Mouse (Mus musculus) left cerebral cortex, adult 11 months (tissue): ENCODE measurements around the gene Tle1.

ENCODE experiments used
- DNase-seq: peaks from one replicate; pipeline ENCODE4 v3.0.0; 2022; ENCODE audit warnings: low spot score

Gene Tle1

DNA sequence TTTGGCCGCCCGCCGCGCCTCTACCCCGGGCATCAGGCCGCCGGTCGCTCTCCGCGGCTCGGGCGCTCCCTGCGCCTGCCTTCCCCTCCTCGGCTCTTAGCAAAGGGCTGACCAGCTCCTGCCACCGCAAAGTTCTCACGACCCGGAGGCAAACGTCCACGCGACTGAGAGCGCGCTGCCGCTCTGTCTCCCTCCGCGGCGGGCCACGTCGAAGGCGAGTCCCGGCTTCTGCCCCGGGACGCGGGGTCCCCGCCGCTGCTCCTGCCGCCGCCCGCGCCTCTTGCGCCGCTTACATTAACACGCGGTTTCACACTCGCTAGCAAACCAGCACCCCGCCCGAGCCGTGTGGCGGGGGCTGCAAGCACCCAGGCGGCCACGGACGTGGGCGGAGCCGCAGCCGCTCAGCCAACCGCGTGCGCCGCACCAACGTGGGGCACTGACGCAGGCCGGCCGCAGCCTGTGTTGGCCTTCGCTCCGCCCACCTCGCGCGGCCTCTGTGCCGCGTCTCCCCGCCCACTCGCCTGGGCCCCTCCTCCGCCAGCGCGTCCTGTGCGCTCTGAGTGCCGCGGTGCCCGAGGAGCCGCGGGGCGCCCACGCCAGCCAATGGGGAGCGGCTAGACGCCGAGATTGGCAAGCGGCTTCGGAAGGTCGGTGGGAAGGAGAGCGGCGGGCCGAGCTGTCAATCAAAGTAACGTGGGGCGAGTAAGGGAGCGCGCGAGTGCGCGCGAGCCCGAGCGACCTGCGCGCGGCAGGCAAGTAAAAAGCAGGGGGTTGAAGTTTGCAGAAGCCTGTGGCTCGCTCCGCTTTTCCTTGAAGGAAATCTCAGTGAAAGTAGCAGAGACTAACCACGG is at the start of gene Tle1:
Gene Tle1 (minus strand): TSS at position 361 of the 851 bp plus-strand sequence.
- peak; percentile 100 for DNase-seq

DNA sequence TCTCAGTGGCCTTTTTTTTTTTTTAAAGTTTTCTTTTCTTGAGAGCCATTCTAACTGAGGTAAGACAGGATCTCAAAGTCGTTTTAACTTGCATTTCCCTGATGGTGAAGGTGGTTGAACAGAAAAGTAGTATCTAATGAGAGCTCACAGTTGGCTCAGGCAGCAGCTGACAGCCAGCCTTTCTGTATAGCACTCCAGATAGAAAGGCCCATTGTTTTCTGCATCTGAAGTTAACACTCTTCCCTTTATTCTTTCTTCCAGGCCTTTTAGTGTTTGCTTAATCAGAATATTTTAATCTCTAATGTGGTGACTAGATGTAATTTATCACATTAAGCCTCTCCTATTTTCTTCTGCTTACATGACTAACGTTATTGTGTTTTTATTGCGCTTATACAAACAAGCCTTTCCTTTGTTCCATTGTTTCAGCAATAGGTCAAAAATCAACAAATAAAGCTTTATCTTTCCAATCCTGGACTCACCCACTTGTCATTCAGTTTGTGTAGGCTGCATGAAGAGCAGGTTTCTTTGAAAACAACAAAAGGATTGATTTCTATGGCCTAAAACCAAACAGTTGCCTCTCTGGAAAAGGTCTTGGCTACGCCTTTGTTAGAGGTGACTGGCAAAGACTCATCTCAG is 33.0 kb upstream of the Tle1 start:
- DNase-seq, result peak; percentile 10

DNA sequence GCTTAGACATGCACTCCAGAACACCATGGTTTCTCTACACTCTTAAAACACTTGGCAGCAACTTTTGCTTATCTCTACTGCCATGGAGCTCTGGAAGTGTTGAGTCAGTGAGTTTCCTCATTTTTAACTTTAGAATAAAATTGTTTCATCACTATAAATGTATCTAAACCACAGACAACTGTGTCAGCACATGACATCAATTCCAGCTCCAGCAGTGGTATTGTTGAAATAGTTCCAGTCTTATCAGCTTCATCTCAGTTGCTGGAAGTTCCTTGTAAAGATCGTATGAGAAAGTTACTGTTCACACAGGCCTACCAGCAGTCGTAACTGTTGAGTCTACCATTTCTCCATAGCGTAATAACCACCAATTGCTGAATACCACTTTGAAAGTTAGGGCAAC is 31.5 kb upstream of the Tle1 start:
- DNase-seq, result no peak

DNA sequence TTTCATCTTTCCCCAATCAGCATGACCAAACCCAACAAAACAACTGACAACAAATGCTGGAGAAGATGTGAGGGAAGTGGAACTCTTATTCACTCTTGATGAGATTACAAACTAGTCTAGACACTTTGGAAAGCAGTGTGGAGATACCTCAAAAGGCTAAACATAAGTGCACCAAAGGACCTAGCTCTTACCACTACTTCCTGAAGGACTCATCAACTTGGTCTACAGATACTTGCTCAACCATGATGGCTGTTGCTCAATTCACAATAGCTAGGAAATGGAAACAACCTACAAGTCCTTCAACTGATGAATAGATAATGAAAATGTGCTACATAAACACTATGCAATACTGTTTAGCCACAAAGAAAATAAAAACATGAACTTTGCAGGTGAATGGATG is 30.1 kb upstream of the Tle1 start:
- no peak for DNase-seq

DNA sequence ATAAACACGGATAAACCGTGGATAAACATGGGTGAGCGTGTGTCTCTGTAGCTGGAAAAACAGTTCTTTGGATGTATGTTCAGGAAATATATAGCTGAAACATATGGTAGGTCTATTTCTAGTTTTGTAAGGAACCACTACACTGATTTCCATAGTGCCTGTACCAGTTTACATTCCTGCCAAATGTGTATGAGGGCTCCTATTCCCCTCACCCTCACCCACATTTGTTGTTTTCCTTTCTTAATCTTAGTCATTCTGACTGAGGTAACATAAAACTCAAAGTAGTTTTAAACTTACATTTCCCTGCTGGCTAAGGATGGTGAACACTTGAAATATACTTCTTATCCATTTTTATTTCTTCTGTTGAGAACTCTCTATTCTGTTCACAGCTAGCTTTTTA is 20.9 kb upstream of the Tle1 start:
- DNase-seq, result no peak

DNA sequence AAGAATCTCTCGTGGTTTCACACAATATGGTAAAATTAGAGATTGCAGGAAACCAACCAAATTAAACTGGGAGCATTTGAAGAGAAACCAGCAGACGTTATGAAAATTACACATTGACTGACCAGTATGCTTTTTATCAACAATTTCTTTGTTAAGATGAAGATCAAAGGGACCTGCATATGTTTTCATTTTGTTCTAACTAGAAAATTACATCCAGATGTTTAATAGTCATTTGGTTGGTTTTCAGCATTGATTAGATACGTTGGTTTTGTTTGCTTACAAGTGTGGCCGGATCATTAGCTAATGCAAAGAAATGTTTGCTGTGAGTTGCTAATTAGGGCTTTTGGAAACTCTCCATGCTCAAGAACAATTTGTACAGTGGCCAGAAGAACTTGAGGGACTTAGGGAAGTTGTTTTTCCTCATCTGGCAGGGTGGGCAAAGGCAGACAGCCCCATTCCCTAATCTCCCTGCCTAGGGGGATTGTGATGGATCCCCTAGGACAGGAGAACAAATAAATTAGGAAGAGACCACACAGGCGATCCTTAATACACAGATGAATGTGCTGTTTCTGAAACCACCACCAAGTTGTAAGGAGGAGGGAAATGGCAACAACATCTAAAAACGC is 3.8 kb upstream of the Tle1 start:
- DNase-seq, result no peak

DNA sequence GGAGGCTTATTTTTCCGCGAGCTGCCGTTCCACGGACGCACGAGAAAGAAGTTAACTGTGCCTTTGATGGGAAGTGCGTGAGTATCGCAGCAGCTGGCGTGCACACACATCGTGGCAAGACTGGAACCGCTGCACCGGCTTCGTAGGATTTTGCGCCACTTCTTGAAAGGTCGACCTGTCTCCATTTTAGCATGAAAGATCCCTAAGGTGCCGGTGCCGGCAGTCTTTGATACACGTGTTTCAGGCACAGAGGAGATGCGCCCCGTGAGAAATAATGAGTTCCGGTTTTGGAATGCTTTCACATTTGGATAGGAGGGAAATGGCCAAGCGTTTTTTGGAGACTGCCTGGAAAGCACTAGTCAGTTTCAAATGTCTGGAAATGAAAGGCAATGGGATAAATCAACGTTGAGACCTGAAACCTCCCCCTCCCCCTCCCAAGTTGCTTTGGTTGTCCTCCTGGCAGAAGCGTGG is 837 bp upstream of the Tle1 start:
- peak; percentile 29 for DNase-seq

DNA sequence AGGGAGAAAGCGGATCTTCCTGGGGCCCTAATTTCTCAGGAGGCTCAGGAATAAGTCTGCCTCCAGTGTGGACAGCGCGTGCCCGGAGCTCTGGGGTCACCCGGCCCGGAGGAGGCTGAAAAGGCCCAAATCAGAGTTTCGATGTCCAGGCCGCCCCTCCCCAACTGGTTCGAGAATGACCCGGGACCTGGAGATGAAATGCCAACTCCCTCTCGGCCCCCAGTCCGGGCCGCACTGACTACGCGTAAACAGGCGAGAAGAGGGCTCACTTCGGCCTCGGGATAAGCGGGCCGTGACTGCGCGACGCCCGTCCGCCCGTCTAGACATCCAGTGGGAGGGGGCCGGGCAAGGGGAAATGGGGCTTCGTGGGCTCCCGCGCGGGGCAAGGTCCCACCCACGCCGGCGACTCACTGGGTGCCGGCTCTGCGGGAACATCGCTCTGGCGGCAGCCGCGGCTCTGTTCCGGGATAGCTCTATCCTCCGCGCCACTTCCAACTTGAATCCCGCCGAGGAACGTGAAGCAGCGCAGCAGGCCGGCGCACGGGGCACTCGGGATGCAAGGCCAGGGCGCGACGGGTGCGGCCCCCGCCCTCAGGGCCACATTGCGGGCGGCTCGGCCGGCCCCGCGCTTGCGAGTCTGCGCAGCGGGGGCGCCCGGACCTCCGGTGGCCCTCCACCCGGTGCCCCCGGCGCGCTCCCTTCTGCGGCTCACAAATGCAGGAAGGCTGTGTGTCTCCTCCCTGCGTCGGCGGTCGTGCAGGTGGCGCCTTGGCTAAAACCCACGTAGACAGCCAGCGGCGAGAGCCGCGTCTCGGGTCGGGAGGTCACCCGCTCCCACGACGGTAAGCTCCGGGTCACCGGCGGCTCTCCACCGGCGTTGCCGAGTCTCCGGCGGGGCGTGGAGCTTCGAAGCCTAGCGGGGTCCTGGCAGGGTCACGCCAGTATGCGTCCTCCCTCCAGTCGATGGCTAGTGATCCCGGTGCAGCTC is 854 bp downstream of the Tle1 start:
- peak; percentile 43 for DNase-seq

DNA sequence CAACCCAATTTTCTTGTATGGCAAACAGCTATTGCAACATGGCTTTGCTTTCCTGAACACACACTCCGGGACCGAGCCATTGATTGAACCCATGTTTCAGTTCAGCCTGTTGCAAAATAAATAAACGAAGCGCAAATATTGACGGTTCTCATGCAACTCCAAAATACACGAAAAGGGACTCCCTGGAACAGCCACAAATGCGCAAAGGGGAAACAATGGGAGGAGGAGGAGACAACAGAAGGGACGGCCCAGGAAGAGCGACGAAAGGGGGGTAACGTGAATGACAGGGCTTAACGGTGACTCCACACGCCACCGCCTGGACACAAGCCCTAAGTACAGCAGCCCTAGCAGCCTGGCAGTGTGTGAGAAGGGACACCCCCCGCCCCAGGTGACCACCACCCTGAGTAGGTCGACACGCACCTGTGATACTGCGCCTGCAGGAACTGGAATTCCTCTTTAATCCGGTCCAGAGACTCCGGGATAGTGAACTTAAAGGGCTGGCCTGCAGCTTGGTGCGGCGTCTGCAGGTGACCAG is 1.8 kb downstream of the Tle1 start:
- DNase-seq, result peak; percentile 79

DNA sequence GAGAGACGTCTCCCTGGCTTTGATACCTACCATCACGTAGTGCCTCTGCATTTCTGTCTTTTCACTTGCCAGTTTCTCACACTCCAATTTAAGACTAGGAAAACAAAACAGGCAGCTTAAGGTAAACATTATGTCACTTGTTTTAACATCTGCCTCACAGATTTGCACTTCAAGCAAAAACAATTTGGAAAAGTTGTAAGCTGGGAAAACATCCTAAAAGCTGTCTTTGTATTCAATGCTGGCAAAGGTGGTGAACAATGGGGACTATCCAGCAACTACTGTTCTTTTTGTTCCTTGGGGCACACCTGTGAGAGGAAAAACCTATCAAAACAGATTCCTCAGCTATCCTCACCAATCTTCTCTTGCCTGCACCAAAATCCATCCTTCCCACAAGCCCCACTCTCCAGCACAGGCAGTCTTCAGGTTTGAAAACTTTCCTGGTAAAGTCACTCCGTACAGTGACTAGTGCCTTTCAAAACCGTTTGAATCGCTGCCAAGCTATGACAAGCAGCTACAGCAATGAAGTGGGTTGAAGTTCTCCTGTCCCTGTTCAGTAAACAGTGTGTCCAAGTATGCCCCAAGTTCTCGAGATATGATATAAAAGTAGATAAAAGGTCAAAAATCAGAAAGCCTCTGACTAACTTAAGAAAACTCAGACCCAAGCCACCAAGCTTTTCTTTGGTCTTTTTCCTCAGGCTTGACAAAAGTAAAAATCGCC is 2.7 kb downstream of the Tle1 start:
- no peak for DNase-seq

DNA sequence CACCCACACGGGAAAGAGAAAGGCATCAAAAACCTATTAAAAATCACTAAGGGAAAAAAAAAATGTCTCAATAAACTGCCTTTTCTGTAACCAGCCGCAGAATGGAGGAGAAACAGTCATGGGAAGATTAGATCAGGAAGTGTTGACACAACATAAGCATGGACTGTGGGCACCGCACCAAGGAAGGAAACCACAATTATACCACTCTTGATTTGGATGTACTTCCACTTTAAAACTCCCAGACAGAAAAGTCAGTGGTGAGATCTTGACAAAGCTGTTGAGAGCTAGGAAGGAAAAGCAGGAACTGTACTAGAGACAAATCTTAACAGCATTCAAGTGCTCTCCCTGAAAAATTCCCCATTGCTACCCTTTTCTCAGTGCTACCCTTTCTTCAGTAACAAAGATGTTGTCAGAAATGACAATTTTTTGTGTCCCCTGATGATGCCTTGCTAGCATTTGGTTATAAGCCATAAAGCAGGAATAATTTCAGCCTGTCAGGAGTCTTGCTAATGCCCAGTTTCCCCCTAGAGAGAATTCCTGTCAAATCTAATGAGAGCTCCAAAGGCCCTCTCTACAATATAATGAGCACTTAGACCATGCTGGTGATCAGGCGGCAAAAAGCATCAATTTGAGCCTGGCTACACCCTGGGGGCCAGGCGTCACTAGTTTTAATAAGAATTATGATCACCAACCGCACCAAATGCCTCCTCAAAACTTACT is 5.4 kb downstream of the Tle1 start:
- no peak for DNase-seq

DNA sequence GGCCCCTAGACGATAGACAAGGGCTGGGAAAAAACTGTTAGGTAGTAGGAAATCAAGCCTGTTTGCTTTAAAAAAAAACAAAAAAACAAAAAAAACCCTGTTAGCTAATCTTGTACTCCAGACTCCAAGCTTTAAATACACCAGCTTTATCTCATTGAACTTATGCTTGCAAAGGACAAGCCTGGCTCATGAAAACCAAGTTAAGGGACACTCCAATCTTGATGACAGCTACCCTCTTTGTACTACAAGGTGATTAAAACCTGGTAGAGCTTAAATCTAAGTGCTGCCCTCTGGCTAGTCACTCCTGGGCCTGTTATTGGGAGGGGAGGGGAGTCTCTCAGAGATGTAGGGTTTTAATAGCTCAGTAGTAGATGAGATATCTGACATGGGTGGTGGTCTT is 7.4 kb downstream of the Tle1 start:
- no peak for DNase-seq

DNA sequence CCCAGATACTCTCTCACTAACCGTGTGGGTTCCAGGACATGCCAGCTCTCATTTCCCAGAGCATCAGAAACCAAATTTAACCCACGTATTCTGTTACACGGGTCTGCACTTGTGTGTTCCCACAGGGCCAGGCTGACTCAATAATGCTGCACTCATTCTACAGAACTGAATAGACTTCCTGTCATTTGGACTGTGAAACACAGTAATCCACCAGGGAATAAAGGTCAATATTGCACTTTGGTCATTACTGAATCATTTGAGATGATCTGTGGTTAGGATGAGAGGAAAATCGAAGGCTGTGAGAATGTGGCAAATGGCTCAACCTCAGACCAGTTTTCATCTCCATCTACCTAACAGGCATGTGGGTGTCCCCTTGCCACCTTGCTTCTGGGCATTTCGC is 16.2 kb downstream of the Tle1 start:
- no peak for DNase-seq

DNA sequence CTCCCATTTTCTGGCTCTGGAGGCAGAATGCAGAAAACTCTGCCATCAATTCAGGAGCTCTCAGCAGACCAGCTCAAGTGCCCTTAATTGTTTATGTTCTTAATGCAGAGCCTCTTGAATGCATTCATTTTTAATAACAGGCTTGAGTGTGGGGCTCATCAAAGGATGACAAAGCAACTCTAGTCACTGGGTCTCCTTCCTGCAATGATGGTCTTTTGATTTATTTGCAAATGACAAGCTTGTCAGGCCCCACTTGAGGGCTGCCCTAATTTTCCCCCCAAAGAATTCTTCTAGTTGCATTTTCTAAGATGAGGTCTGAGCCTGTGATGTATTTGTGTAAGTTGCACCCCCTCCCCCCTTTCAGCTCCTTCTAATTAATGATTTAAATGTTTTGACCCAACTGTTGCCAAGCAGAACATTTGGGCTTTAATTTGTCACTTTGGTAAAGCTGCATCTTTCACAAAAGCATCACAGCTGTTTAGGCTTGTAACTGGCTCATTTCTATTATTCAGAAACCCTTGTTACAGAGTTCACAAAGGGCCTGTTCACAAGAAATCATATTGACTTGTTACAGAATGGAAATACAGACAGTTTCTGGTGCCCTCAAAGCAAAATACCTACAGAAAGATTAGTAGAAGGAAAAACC is 18.3 kb downstream of the Tle1 start:
- no peak for DNase-seq

DNA sequence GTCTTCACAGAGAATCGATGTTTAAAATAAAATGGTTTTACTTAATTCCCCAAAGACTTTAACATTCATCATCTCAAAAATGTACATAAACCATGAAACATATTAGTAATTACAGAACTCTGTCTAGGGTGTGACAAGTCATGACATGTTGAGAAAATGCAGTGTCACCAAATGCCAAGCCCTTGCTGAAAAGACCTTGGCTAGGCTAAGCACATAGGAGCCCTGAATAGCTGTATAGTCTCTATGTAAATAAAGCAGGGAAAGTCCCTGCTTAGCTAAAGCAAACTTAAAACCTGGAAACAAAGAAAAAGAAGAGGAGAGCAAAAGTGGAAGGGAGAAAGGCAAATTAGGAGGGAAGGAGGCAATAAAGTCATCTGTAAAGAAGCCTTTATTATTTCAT is 24.8 kb downstream of the Tle1 start:
- DNase-seq, result no peak

DNA sequence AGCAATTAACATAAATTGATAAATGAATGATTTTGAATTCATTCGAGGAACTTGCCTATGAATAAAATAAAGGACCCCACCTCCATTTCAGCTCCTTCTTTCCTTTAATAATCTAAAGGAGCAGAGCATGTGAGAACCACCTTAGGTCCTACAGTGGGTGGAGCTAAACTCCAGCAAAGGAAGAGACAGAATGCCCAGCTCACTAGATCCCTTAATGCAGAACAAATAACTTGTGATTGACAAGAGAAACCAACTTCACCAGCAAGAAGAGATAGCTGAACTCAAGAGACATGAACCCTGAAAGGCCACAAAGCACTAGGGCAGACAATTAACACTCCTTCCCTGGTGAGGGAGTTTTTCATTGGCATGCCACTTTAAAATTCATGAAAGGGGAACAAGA is 32.5 kb downstream of the Tle1 start:
- no peak for DNase-seq

DNA sequence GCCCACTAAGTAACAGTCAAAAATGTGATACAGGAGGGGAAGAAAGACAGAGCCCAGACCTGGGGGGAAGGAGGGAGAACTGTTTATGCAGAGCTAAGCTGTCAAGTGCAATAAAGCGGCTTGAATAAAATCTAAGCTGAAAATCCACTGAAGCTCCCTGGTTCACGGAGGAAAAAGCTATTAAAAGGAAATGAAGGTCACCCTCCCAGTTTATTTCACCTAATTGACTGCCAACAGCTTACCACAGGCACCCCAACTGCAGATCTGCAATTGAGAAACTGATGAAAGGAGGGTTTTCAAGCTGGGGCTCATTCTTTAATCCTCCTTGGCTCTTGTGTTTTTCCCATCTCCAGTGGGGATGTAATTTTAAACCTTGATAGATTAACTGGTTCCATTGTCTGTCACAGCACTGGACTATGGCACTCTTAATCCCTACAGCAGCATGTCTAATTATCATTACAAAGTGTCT is 32.9 kb downstream of the Tle1 start:
- no peak for DNase-seq

DNA sequence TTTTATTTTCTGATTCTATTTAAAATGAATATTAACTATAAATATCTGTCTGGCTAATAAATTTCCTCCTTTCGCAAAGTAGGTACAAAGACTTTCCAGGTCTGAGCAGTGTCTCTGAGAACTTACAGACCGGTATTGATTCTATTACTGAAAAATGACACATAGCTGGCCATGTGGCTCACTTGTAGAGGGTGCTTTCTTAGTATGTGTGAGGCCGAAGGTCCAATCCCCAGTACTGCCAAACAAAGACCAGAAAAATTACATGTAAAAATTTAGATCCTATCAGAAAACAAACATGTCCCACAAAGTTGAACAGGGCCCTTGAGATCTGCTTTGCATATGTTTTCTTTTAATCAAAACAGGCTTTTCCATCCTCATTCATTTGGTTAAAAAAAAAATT is 33.5 kb downstream of the Tle1 start:
- DNase-seq, result no peak

DNA sequence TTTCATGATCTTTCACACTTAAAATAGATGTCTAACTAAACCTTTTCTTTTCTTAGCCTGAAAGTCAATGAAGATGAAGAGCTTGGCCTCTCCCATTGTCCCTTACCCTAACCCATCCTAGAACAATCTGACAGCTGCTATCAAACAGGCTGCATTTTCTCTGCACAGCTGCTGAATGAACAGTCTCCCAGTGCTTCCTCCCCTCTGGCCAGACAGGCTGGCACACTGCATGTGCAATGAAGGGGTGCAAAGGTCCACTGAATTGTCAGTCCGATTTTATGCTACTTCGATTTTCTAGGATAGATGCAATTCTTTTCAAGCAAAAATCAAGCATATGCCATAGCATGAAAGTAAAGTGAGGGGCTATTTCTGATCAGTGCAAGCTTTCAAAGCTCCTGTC is 34.2 kb downstream of the Tle1 start:
- no peak for DNase-seq

DNA sequence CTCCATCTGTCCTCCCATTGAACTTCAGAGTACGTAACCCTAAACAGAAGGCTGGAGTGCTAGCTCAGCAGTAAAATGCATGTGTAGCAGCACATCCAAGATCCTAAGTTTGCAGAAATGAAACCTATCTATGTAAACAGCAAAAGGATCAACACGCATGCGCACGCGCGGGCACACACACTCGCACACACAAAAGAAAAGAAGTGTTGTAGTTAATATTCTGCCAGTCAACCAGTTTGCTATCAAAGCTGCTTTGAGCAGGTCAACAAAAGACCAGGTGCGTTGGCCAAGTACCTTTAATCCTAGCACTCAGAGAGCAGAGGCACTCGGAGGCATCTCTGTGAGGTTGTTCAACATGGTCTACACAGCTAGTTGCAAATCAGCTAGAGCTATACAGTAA is 35.0 kb downstream of the Tle1 start:
- DNase-seq, result no peak
